ENCODE assay signal across 9 mouse cellular contexts in genomic region chr2:152080685-152081541, GRCm38 (mm10). TPM values are rescaled to one million over a fixed set of nuclear protein-coding genes. Genes with fewer than 3 reads are reported as not detected.
DNase-seq lines count a peak whose midpoint lies in the region; ATAC-seq and TF ChIP-seq lines count a peak whose summit lies in the region.
"Had no signal": no experiment of that assay in that cellular context is flagged by ENCODE, and none has a peak within 500 bp of the region (broad histone marks: within the 10 kb centered on the region; RNA-seq: fewer than 3 reads in every experiment).

TSS of gene Scrt2 (plus strand) at chr2:152081529.

- 0% methylated on average over 24 of the region's 24 CpGs for WGBS in forebrain, embryonic 16.5 days
- WGBS in intestine, embryonic 16.5 days, result 0% methylated on average over 23 of the region's 24 CpGs

- peak within 1 kb of the TSS; percentile 81 for H3K4me3 ChIP-seq in E14TG2a.4 (replicated peaks; ENCODE audit: low read length)
- H3K4me3 ChIP-seq in forebrain, embryonic 16.5 days (replicated peaks; ENCODE audit: low read length), result peak within 1 kb of the TSS; percentile 96
- peak within 1 kb of the TSS; percentile 39 for H3K4me3 ChIP-seq in intestine, embryonic 16.5 days (ENCODE audit: low read length)

- no peaks in the 10 kb centered on the region for H3K9me3 ChIP-seq in E14TG2a.4 (ENCODE audit: low read length)
- H3K9me3 ChIP-seq in forebrain, embryonic 16.5 days (ENCODE audit: control insufficient read depth, low read length), result no peaks in the 10 kb centered on the region
- H3K9me3 ChIP-seq in intestine, embryonic 16.5 days (ENCODE audit: control insufficient read depth, low read length), result no peaks in the 10 kb centered on the region

- peaks cover 40% of the 10 kb centered on the region for H3K4me1 ChIP-seq in E14TG2a.4 (replicated peaks; ENCODE audit: low read depth, low read length)
- H3K4me1 ChIP-seq in forebrain, embryonic 16.5 days (replicated peaks; ENCODE audit: control insufficient read depth, insufficient read depth, low read length), result peaks cover 47% of the 10 kb centered on the region
- H3K4me1 ChIP-seq in intestine, embryonic 16.5 days (ENCODE audit: control insufficient read depth, insufficient read depth, low read length), result peaks cover 3% of the 10 kb centered on the region; the same call in 1 of the 2 replicates

- DNase-seq in cerebellum, postnatal 10 days, result peak; percentile 81 to 85
- DNase-seq in cerebellum, adult 9-10 months, result no peak
- DNase-seq in adrenal gland, adult 2 months, result no peak
- DNase-seq in thymus, postnatal 10 days (ENCODE audit: low spot score in 2 of 2), result no peak

- H3K27me3 ChIP-seq in E14TG2a.4 (ENCODE audit: insufficient read depth, low read length), result peaks cover 94% of the 10 kb centered on the region
- H3K27me3 ChIP-seq in forebrain, embryonic 16.5 days (replicated peaks; ENCODE audit: control insufficient read depth, insufficient read depth, low read length), result no peaks in the 10 kb centered on the region
- peaks cover 33% of the 10 kb centered on the region for H3K27me3 ChIP-seq in intestine, embryonic 16.5 days (replicated peaks; ENCODE audit: control insufficient read depth, insufficient read depth, low read length)

- H3K9ac ChIP-seq in forebrain, embryonic 16.5 days (replicated peaks; ENCODE audit: low read depth, low read length), result peak within 1 kb of the TSS; percentile 98
- H3K9ac ChIP-seq in intestine, embryonic 16.5 days (ENCODE audit: low read depth, low read length), result no peak within 1 kb of the TSS

- no peak for TF ChIP-seq CTCF in E14TG2a.4 (conservative IDR thresholded peaks at IDR 0.05; ENCODE audit: low read length)

- H3K4me2 ChIP-seq in forebrain, embryonic 16.5 days (ENCODE audit: low read length), result peak within 1 kb of the TSS; percentile 92
- H3K4me2 ChIP-seq in intestine, embryonic 16.5 days (ENCODE audit: low read depth, low read length), result peak within 1 kb of the TSS; percentile 62

- H3K27ac ChIP-seq in forebrain, embryonic 16.5 days (ENCODE audit: low read length), result peak within 1 kb of the TSS; percentile 96
- H3K27ac ChIP-seq in intestine, embryonic 16.5 days (ENCODE audit: low read length), result no peak within 1 kb of the TSS

- no peaks in the 10 kb centered on the region for H3K36me3 ChIP-seq in E14TG2a.4 (ENCODE audit: insufficient read depth, low read length)
- H3K36me3 ChIP-seq in forebrain, embryonic 16.5 days (ENCODE audit: control insufficient read depth, insufficient read depth), result no peaks in the 10 kb centered on the region
- H3K36me3 ChIP-seq in intestine, embryonic 16.5 days (ENCODE audit: control insufficient read depth, insufficient read depth, low read length), result no peaks in the 10 kb centered on the region

- peak; percentile 73 for ATAC-seq in forebrain, embryonic 16.5 days
- ATAC-seq in intestine, embryonic 16.5 days, result no peak
- peak; percentile 74 for ATAC-seq in megakaryocyte, adult 5-6 weeks (ENCODE audit: poor library complexity, severe bottlenecking)

RNA-seq across cellular contexts. Expression of gene Scrt2, which starts in this region (rescaled TPM):
- 16.9 and 17.2 TPM in 2 replicates for polyA plus RNA-seq in forebrain, embryonic 16.5 days (2015; fragmentation: Nextera tagmentation; extraction: Ambion mirVana)
- not detected in 2 replicates for polyA plus RNA-seq in intestine, embryonic 16.5 days (2015; fragmentation: Nextera tagmentation; extraction: Ambion mirVana)
- total RNA-seq in megakaryocyte, adult 5-6 weeks (2015), result not detected in 2 replicates
- total RNA-seq in megakaryocyte, adult 5-6 weeks (2017), result not detected in 2 replicates
- under 1 TPM; 0.21 to 0.35 TPM for total RNA-seq in adrenal gland, adult 2 months (2021)
- polyA plus RNA-seq in adrenal gland, adult 2 months (2012; rRNA removed), result 0.27 and 0.36 TPM in 2 replicates
- polyA plus RNA-seq: C2C12 had no signal

Comparison
In these comparisons a context has a peak if more than half of its experiments do, and no peak if none do; other contexts are left out.
1. RNA of gene Scrt2 (polyA plus RNA-seq): 16.9 to 17.2 TPM in forebrain, embryonic 16.5 days; 0.27 to 0.36 TPM in adrenal gland, adult 2 months and not detected in intestine, embryonic 16.5 days; every median in the first group is over 10 times any median in the second.
2. DNase-seq: peak in cerebellum, postnatal 10 days (2 of 2); none in cerebellum, adult 9-10 months (single experiment), adrenal gland, adult 2 months (single experiment) and thymus, postnatal 10 days (0 of 2).
3. Peak in ATAC-seq in megakaryocyte, adult 5-6 weeks; RNA of the gene not detected or under 1 TPM.
4. H3K4me3 ChIP-seq: peak in every context shown above with its lines; median percentile 96 in forebrain, embryonic 16.5 days; 81 in E14TG2a.4; 39 in intestine, embryonic 16.5 days.